Mouse (Mus musculus): ENCODE measurements around the gene Vps11.
A peak's percentile ranks its signal among the peaks of the same experiment; 100 is the strongest.
"Not testable (repeated sequence)": the region's sequence is repeated elsewhere in the genome, so short reads cannot be mapped to it uniquely, and the experiment has no call there.

Vps11 gene

GRCm38 (mm10) chr9:44334396-44335330 lies 26.8 kb downstream of the Vps11 start, which contains the start of gene H2afx:
Gene H2afx, plus strand, starts transcription at chr9:44334694.
- DNase-seq: peak; percentile 100

GRCm38 (mm10) chr9:44332918-44333638 lies 28.4 kb downstream of the Vps11 start:
- DNase-seq: peak; percentile 68

GRCm38 (mm10) chr9:44330736-44331135 lies 30.7 kb downstream of the Vps11 start:
- DNase-seq: no peak

- no peak for DNase-seq
These were observed 33.5 kb downstream of the Vps11 start for GRCm38 (mm10) chr9:44327926-44328325.

- DNase-seq: peak; percentile 61
These were observed 34.3 kb downstream of the Vps11 start for GRCm38 (mm10) chr9:44327064-44327711.

- peak; percentile 90 for DNase-seq
These were observed 35.0 kb downstream of the Vps11 start for GRCm38 (mm10) chr9:44326371-44327063.

- DNase-seq: no peak
These were observed 35.6 kb downstream of the Vps11 start, which contains the start of gene Dpagt1 for GRCm38 (mm10) chr9:44325768-44326370. Gene Dpagt1, plus strand, starts transcription at chr9:44326019.

- DNase-seq: not testable (repeated sequence)
These were observed 36.3 kb downstream of the Vps11 start for GRCm38 (mm10) chr9:44325032-44325767.

- DNase-seq: no peak
These were observed 37.3 kb downstream of the Vps11 start for GRCm38 (mm10) chr9:44324147-44324546.

GRCm38 (mm10) chr9:44323656-44324055 lies 37.8 kb downstream of the Vps11 start:
- DNase-seq: not testable (repeated sequence)

- DNase-seq: no peak
These were observed 40.7 kb downstream of the Vps11 start for GRCm38 (mm10) chr9:44320799-44321133.

GRCm38 (mm10) chr9:44319887-44320798 lies 41.3 kb downstream of the Vps11 start, which contains the start of gene C2cd2l:
Gene C2cd2l, minus strand, starts transcription at chr9:44320285.
- DNase-seq: peak; percentile 96

- peak; percentile 61 for DNase-seq
These were observed 42.2 kb downstream of the Vps11 start for GRCm38 (mm10) chr9:44319105-44319886.

- no peak for DNase-seq
These were observed 42.7 kb downstream of the Vps11 start for GRCm38 (mm10) chr9:44318826-44319095.

- DNase-seq: no peak
These were observed 43.2 kb downstream of the Vps11 start for GRCm38 (mm10) chr9:44318076-44318825.

GRCm38 (mm10) chr9:44317452-44317851 lies 44.0 kb downstream of the Vps11 start:
- DNase-seq: no peak

GRCm38 (mm10) chr9:44314910-44315309 lies 46.6 kb downstream of the Vps11 start:
- DNase-seq: no peak

GRCm38 (mm10) chr9:44314257-44314547 lies 47.3 kb downstream of the Vps11 start:
- DNase-seq: no peak
